Mouse (Mus musculus): ENCODE measurements around the gene Zcchc18. TPM values are rescaled to one million over a fixed set of nuclear protein-coding genes. Genes with fewer than 3 reads are reported as not detected.
A peak's percentile ranks its signal among the peaks of the same experiment; 100 is the strongest.

Gene Zcchc18
- polyA plus RNA-seq, 1 experiment from 2014 or later = 16.0 TPM

DNA sequence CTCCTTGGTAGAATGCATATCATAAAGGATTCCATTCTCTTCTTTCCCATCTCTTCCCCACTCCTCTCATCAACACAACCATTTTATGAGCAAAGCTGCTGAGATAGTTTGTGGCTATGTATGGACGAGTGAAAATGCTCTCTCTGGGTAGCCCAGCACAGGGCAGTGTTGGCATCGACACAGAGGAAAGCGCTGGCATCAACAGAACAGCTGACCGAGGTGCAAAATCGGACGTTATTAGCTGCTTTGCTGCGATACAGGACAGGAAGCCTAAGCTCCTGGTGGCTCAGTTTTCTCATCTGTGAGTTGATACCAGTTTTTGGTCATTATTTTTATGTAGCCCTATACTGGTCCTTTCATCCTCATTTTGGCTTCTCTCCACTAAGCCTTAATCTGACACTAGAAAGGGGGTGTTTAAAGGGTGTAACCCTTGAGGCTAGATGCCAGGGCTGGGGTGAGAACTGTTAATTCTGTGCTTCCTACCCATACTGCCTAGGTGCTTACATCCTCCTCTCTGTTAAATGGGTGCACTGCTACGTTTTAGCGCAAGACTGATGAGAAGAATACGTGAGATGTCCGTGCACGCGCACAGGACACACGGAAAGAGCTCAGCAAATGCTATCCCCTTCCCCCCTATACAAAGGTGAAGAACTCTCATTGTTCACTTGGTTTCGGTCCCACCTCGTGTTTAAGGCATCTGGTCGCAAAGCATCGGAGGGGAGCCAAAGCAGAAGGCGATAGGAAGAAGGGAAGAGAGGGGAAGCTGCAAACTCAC is 577 bp upstream of the Zcchc18 start:
- Histone ChIP-seq H3K4me3 (replicated peaks; ENCODE audit: low read length) (peak overlapping the region; percentile 43), H3K4me2 (ENCODE audit: low read depth, low read length) (peak overlapping the region; percentile 56), H3K27me3 (ENCODE audit: control insufficient read depth, insufficient read depth, low read length) (peaks cover 12% of the 10 kb centered on the region), H3K9me3 (replicated peaks; ENCODE audit: control insufficient read depth, low read length) (no peaks in the 10 kb centered on the region), H3K36me3 (ENCODE audit: control insufficient read depth, insufficient read depth, low read length) (no peaks in the 10 kb centered on the region), H3K27ac (ENCODE audit: low read length) (no peak overlapping the region), H3K9ac (ENCODE audit: low read length) (no peak overlapping the region), H3K4me1 (ENCODE audit: control insufficient read depth, insufficient read depth, low read length) (no peaks in the 10 kb centered on the region)
- 22% methylated on average over 19 of the region's 19 CpGs for WGBS
- ATAC-seq (ENCODE audit: insufficient read depth, low FRiP score) = no peak

GRCm38 (mm10) chrX:136993641-136994040 is 686 bp downstream of the Zcchc18 start:
- Histone ChIP-seq H3K9ac (ENCODE audit: low read length) (no peak overlapping the region), H3K36me3 (ENCODE audit: control insufficient read depth, insufficient read depth, low read length) (no peaks in the 10 kb centered on the region), H3K4me2 (ENCODE audit: low read depth, low read length) (peak overlapping the region; percentile 56), H3K27ac (ENCODE audit: low read length) (no peak overlapping the region), H3K4me1 (ENCODE audit: control insufficient read depth, insufficient read depth, low read length) (no peaks in the 10 kb centered on the region), H3K27me3 (ENCODE audit: control insufficient read depth, insufficient read depth, low read length) (peaks cover 12% of the 10 kb centered on the region), H3K9me3 (replicated peaks; ENCODE audit: control insufficient read depth, low read length) (no peaks in the 10 kb centered on the region), H3K4me3 (replicated peaks; ENCODE audit: low read length) (peak overlapping the region; percentile 43)
- WGBS = 26% methylated on average over 13 of the region's 14 CpGs
- ATAC-seq (ENCODE audit: insufficient read depth, low FRiP score) = no peak

- 76% methylated on average over 2 of the region's 2 CpGs for WGBS
- peaks cover 11% of the 10 kb centered on the region for H3K27me3 ChIP-seq (ENCODE audit: control insufficient read depth, insufficient read depth, low read length)
- ATAC-seq (ENCODE audit: insufficient read depth, low FRiP score) = no peak
- H3K27ac ChIP-seq (ENCODE audit: low read length) = no peak overlapping the region
- H3K9ac ChIP-seq (ENCODE audit: low read length) = no peak overlapping the region
- no peaks in the 10 kb centered on the region for H3K36me3 ChIP-seq (ENCODE audit: control insufficient read depth, insufficient read depth, low read length)
- H3K4me3 ChIP-seq (replicated peaks; ENCODE audit: low read length) = no peak overlapping the region
- no peaks in the 10 kb centered on the region for H3K9me3 ChIP-seq (replicated peaks; ENCODE audit: control insufficient read depth, low read length)
- H3K4me2 ChIP-seq (ENCODE audit: low read depth, low read length) = no peak overlapping the region
- no peaks in the 10 kb centered on the region for H3K4me1 ChIP-seq (ENCODE audit: control insufficient read depth, insufficient read depth, low read length)
Observed at GRCm38 (mm10) chrX:136996256-136996655, 3.3 kb downstream of the Zcchc18 start.

GRCm38 (mm10) chrX:137015099-137015709 is 22.2 kb downstream of the Zcchc18 start:
- Histone ChIP-seq H3K27ac (ENCODE audit: low read length) (no peak overlapping the region), H3K4me2 (ENCODE audit: low read depth, low read length) (no peak overlapping the region), H3K27me3 (ENCODE audit: control insufficient read depth, insufficient read depth, low read length) (no peaks in the 10 kb centered on the region), H3K4me1 (ENCODE audit: control insufficient read depth, insufficient read depth, low read length) (no peaks in the 10 kb centered on the region), H3K36me3 (ENCODE audit: control insufficient read depth, insufficient read depth, low read length) (no peaks in the 10 kb centered on the region), H3K4me3 (replicated peaks; ENCODE audit: low read length) (no peak overlapping the region), H3K9ac (ENCODE audit: low read length) (no peak overlapping the region), H3K9me3 (replicated peaks; ENCODE audit: control insufficient read depth, low read length) (no peaks in the 10 kb centered on the region)
- ATAC-seq (ENCODE audit: insufficient read depth, low FRiP score) = no peak
- 52% methylated on average over 6 of the region's 6 CpGs for WGBS

DNA sequence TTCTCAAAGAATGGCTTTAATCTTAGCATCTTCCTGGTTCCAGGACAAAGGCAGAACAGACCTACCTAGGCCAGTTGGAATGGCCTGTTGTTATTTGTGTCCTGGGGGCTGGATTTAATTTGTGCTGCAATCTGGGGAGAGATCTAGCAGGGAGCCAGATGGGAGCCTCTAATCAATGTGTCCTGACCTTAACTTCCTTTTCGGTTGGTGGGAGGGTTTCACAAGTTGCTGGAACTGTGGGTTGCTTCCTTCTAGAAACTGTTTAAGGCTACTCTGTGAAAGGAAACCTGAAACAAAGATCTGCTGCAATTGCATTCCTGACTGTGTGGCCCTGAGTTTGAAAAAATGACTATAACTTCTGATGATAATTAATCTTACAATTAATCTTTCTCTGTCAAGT is 24.7 kb downstream of the Zcchc18 start:
- no peaks in the 10 kb centered on the region for H3K9me3 ChIP-seq (replicated peaks; ENCODE audit: control insufficient read depth, low read length)
- H3K4me1 ChIP-seq (ENCODE audit: control insufficient read depth, insufficient read depth, low read length) = no peaks in the 10 kb centered on the region
- H3K4me2 ChIP-seq (ENCODE audit: low read depth, low read length) = no peak overlapping the region
- H3K4me3 ChIP-seq (replicated peaks; ENCODE audit: low read length) = no peak overlapping the region
- 87% methylated on average over 1 of the region's 1 CpGs for WGBS
- no peak overlapping the region for H3K9ac ChIP-seq (ENCODE audit: low read length)
- no peak overlapping the region for H3K27ac ChIP-seq (ENCODE audit: low read length)
- no peaks in the 10 kb centered on the region for H3K36me3 ChIP-seq (ENCODE audit: control insufficient read depth, insufficient read depth, low read length)
- no peak for ATAC-seq (ENCODE audit: insufficient read depth, low FRiP score)
- no peaks in the 10 kb centered on the region for H3K27me3 ChIP-seq (ENCODE audit: control insufficient read depth, insufficient read depth, low read length)

DNA sequence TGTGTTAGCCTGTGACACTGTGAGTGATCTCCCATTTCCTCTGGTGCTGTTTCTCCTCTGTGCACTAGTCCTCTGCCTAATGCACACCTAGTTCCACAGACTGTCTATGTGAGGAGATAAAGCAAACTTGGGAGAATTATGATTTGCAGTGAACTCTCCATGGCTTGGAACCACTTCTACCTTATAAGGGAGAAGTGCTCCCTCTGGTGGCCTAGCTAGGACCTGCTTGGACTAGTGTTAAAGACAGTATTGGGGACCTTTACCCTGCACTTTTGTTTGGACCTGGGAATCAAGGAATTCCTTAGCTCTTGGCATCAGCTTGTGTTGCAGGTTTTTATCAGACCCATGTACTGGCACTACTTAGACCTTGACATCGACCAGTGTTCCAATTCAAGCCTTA is 26.4 kb downstream of the Zcchc18 start:
- H3K4me2 ChIP-seq (ENCODE audit: low read depth, low read length) = no peak overlapping the region
- no peak overlapping the region for H3K9ac ChIP-seq (ENCODE audit: low read length)
- no peaks in the 10 kb centered on the region for H3K9me3 ChIP-seq (replicated peaks; ENCODE audit: control insufficient read depth, low read length)
- H3K27me3 ChIP-seq (ENCODE audit: control insufficient read depth, insufficient read depth, low read length) = no peaks in the 10 kb centered on the region
- no peak overlapping the region for H3K27ac ChIP-seq (ENCODE audit: low read length)
- H3K4me1 ChIP-seq (ENCODE audit: control insufficient read depth, insufficient read depth, low read length) = no peaks in the 10 kb centered on the region
- WGBS = 24% methylated on average over 1 of the region's 1 CpGs
- H3K36me3 ChIP-seq (ENCODE audit: control insufficient read depth, insufficient read depth, low read length) = no peaks in the 10 kb centered on the region
- 0 out of 2 replicates have a peak, but pooled peaks have one; percentile 37 for ATAC-seq (ENCODE audit: insufficient read depth, low FRiP score)
- no peak overlapping the region for H3K4me3 ChIP-seq (replicated peaks; ENCODE audit: low read length)

- peak; percentile 53; the same call in 1 of the 2 replicates for ATAC-seq (ENCODE audit: insufficient read depth, low FRiP score)
- Histone ChIP-seq H3K9me3 (replicated peaks; ENCODE audit: control insufficient read depth, low read length) (no peaks in the 10 kb centered on the region), H3K36me3 (ENCODE audit: control insufficient read depth, insufficient read depth, low read length) (no peaks in the 10 kb centered on the region), H3K27me3 (ENCODE audit: control insufficient read depth, insufficient read depth, low read length) (no peaks in the 10 kb centered on the region), H3K4me2 (ENCODE audit: low read depth, low read length) (no peak overlapping the region), H3K4me3 (replicated peaks; ENCODE audit: low read length) (no peak overlapping the region), H3K9ac (ENCODE audit: low read length) (no peak overlapping the region), H3K27ac (ENCODE audit: low read length) (no peak overlapping the region), H3K4me1 (ENCODE audit: control insufficient read depth, insufficient read depth, low read length) (no peaks in the 10 kb centered on the region)
- WGBS = 86% methylated on average over 8 of the region's 8 CpGs
Observed at GRCm38 (mm10) chrX:137030916-137031315, 38.0 kb downstream of the Zcchc18 start.

GRCm38 (mm10) chrX:137031726-137032125 is 38.8 kb downstream of the Zcchc18 start:
- no peaks in the 10 kb centered on the region for H3K36me3 ChIP-seq (ENCODE audit: control insufficient read depth, insufficient read depth, low read length)
- WGBS = 88% methylated on average over 5 of the region's 5 CpGs
- no peaks in the 10 kb centered on the region for H3K9me3 ChIP-seq (replicated peaks; ENCODE audit: control insufficient read depth, low read length)
- H3K27me3 ChIP-seq (ENCODE audit: control insufficient read depth, insufficient read depth, low read length) = no peaks in the 10 kb centered on the region
- no peak overlapping the region for H3K4me3 ChIP-seq (replicated peaks; ENCODE audit: low read length)
- no peaks in the 10 kb centered on the region for H3K4me1 ChIP-seq (ENCODE audit: control insufficient read depth, insufficient read depth, low read length)
- H3K27ac ChIP-seq (ENCODE audit: low read length) = no peak overlapping the region
- no peak overlapping the region for H3K9ac ChIP-seq (ENCODE audit: low read length)
- H3K4me2 ChIP-seq (ENCODE audit: low read depth, low read length) = no peak overlapping the region
- no peak for ATAC-seq (ENCODE audit: insufficient read depth, low FRiP score)

DNA sequence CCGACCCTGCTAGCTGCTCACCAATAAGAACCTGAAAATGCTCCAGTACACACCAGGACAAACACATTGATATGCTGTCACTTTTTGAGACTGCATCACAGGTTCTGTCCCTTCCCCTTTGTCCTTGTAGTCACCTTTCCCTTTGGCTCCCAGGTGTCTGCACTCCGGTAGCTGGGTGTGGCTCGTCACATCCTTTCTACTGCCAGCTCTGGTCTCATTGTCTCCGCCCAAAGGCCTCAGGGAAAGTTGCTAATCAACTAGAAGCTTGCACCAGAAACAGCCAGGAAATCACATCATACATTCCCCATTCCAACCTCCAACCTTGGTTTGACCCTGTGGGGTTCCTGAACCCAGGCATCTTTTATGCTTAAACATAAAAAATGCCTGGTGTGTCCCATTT is 41.4 kb downstream of the Zcchc18 start:
- no peak overlapping the region for H3K9ac ChIP-seq (ENCODE audit: low read length)
- H3K27me3 ChIP-seq (ENCODE audit: control insufficient read depth, insufficient read depth, low read length) = no peaks in the 10 kb centered on the region; the same call in 1 of the 2 replicates
- ATAC-seq (ENCODE audit: insufficient read depth, low FRiP score) = no peak
- H3K27ac ChIP-seq (ENCODE audit: low read length) = no peak overlapping the region
- no peaks in the 10 kb centered on the region for H3K9me3 ChIP-seq (replicated peaks; ENCODE audit: control insufficient read depth, low read length)
- no peaks in the 10 kb centered on the region for H3K4me1 ChIP-seq (ENCODE audit: control insufficient read depth, insufficient read depth, low read length)
- WGBS = 65% methylated on average over 4 of the region's 4 CpGs
- no peak overlapping the region for H3K4me3 ChIP-seq (replicated peaks; ENCODE audit: low read length)
- no peak overlapping the region for H3K4me2 ChIP-seq (ENCODE audit: low read depth, low read length)
- no peaks in the 10 kb centered on the region for H3K36me3 ChIP-seq (ENCODE audit: control insufficient read depth, insufficient read depth, low read length)

All from stomach, embryonic 16.5 days (tissue).